Mouse (Mus musculus) heart, adult 18-20 months (tissue): Measurements from ENCODE around the gene Khnyn. TPM values are rescaled to one million over a fixed set of nuclear protein-coding genes. Genes with fewer than 3 reads are reported as not detected.

Experiments
- DNase-seq, 2 experiments: peaks; one replicate each; pipeline ENCODE4 v3.0.0; 2021 to 2022; ENCODE audit warnings: mixed read lengths in 1 of 2
- total RNA-seq, 2 experiments: library from RNA; stranded (reverse); gene quantifications; 2 replicates each; pipeline ENCODE4 v1.2.3; 2021

The Khnyn gene
- total RNA-seq, 2 experiments from 2014 or later = 8.6 to 10.0 TPM

DNA sequence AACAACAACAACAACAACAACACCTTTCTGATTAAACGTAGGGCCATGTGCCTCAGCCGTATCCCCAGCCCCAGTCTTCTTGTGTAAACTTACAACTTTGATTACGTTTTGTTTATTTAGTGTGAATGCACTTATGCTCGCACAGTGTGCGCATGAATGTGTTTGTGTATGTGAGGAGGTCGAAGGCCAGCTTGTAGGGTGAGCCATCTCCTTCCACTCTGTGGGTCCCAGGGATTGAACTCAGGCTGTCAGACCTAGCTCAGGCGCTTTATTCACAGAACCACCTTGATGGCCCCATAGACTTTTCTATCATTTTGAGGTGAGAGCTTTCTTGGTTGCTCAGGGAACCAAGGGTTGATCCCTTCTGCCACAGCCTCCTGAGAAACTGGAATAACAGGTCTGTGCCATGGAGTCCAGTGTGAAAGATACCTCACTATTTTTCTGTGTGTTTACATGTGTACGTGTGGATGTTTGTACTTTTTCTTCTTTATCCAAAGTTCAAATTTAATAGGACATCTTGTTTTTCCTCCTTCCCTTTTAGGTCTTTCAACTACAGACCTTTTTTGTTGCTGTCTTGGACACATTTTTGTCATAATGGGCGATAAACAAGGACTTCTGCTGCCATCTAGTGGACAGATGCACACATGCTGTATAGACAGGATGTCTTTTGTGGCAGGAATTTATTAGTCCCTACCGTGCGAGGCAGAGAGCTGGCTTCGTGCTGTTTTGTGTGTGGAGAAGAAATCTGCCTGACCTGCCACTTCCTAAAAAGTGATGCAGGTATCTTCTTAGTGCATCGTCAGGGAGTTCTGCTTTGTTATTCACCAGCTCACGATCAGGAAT is 33.7 kb downstream of the Khnyn start:
- DNase-seq = peak; percentile 81 to 88

DNA sequence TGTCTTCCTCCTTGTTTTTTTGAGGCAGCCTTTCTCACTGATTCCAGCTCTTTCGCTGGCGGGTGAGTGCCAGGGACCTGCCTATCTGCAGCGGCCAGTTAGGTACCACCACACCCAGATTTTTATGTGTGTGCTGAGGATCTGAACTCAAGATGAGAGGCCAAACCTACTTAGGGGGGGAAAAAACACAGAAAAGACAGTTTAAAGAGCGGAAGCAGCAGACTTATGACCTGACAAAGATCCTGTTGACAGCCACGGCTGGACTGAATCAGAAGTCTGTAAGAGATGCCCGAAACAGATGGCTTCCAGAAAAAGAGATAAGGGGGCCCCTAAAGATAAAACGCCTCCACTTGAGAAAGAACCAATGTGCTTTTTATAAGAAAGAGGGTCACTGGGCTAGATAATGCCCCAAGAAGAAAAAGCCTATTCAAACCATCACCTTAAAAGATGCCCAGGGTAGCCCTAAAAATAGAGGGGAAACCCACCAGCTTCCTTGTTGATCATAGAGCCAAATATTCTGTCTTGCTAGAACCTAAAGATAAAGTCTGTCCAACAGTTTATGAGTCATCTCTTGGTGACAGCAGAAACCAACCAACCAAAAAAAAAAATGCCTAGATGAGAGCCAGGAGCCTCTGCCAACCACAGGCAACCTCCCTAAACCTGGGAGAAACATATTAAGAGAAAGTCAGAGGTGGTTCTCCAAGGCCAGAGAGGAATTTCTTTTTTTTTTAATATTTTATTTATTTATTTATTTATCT is 37.9 kb downstream of the Khnyn start:
- peak in 1 of 2 experiments; percentile 4 for DNase-seq

GRCm38 (mm10) chr14:55926847-55927246 is 42.1 kb downstream of the Khnyn start:
- no peak for DNase-seq

GRCm38 (mm10) chr14:55929263-55929997 is 44.7 kb downstream of the Khnyn start:
- no peak for DNase-seq

GRCm38 (mm10) chr14:55933586-55933985 is 48.8 kb downstream of the Khnyn start:
- DNase-seq = peak; percentile 24 to 58

DNA sequence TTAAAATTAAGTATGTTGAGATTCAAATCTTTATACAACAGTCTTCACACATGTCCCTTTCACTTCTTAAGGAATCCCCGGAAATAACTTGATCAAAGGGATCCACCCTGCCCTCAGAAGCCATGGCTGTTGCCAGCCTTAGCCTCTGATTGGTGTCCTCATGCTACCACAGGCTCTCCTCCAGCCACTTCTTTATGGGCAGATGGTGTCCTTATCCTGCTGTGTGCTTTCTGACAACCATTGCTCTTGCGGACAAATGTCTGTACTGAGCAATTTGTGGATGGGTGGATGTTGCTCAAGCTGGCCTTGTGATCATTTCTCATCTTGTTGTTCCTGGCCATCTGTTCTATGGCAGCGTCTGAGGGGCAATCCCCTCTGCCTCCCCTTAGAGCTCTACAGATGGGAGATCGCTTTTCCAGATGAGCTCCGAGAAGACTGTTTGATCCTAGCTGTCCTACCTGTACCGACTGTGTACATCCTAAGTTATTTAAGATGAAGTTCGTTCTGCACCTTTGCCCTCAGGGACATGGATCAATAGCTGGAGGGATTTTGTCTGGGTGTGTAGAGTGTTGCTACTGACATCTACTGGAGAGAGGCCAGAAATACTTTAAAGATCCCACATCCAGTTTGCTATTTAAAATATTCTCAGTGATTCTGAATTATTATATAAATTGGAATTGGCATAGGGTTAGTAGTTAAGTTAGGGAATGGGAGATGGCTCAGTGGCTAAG is 55.5 kb downstream of the Khnyn start:
- DNase-seq = no peak

GRCm38 (mm10) chr14:55943601-55944000 is 58.9 kb downstream of the Khnyn start:
- DNase-seq = no peak

DNA sequence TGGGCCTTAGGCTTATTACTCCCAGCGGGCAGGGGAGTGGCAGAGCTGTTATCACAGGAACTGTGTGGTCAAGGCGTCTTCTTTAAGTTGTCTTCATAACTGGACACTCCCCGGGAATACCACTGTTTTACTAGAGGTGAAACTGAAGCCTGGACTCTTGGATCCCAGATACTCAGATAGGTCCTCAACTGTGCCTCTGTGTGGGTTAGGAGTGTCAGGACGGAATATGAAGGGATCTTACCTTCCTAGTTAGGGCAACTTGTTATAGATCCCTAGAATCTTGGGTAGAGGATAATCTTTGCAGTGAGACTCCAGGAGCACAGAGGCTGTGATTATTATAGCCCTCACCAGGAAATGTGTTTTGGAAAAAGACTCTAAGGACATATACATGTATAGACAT is 59.8 kb downstream of the Khnyn start, which contains the start of gene Cma1:
Gene Cma1 (minus strand): TSS at position 101 of the 400 bp plus-strand sequence.
- DNase-seq = no peak

- no peak for DNase-seq
Measured at GRCm38 (mm10) chr14:55946269-55946969, 61.7 kb downstream of the Khnyn start.

Other genes starting within 250 kb of the Khnyn start
- gene Ipo4, start 249.0 kb upstream of the Khnyn start, total RNA-seq = 10 to 100 TPM; 51.3 to 64.8 TPM
- gene Gm49378, start 247.1 kb upstream of the Khnyn start, total RNA-seq = 1 to 10 TPM; 1.4 to 2.3 TPM
- gene Tm9sf1, start 241.1 kb upstream of the Khnyn start, total RNA-seq = 10 to 100 TPM; 39.7 to 42.3 TPM
- under 1 TPM; 0.42 to 0.54 TPM for gene Tssk4, start 234.8 kb upstream of the Khnyn start, total RNA-seq
- gene Mdp1, start 224.4 kb upstream of the Khnyn start, total RNA-seq = 10 to 100 TPM; 47.1 to 58.8 TPM
- gene Gmpr2, start 213.0 kb upstream of the Khnyn start, total RNA-seq = 10 to 100 TPM in 1 of 2 experiments, 1 to 10 TPM in 1; 8.7 to 10.8 TPM
- gene Nedd8, start 212.8 kb upstream of the Khnyn start, total RNA-seq = 100 to 1,000 TPM; 250 to 257 TPM
- gene Tinf2, start 203.1 kb upstream of the Khnyn start, total RNA-seq = 10 to 100 TPM; 10.1 to 12.1 TPM
- gene Tgm1, start 171.0 kb upstream of the Khnyn start, total RNA-seq = under 1 TPM; 0.25 to 0.44 TPM
- 10 to 100 TPM; 14.8 to 15.8 TPM for gene Rabggta, start 162.7 kb upstream of the Khnyn start, total RNA-seq
- gene Dhrs1, start 139.3 kb upstream of the Khnyn start, total RNA-seq = 10 to 100 TPM; 39.8 to 42.6 TPM
- 10 to 100 TPM in 1 of 2 experiments, 1 to 10 TPM in 1; 7.7 to 11.9 TPM for gene Nop9, start 139.3 kb upstream of the Khnyn start, total RNA-seq
- gene Cideb, start 126.5 kb upstream of the Khnyn start, total RNA-seq = 1 to 10 TPM; 2.0 TPM
- under 1 TPM; 0.21 to 0.25 TPM for gene Ltb4r2, start 123.5 kb upstream of the Khnyn start, total RNA-seq
- gene Ltb4r1, start 119.0 kb upstream of the Khnyn start, total RNA-seq = under 1 TPM; 0.25 to 0.41 TPM
- gene Adcy4, start 100.9 kb upstream of the Khnyn start, total RNA-seq = 10 to 100 TPM; 15.7 to 17.3 TPM
- 1 to 10 TPM; 1.6 to 2.9 TPM for gene Ripk3, start 96.1 kb upstream of the Khnyn start, total RNA-seq
- 1 to 10 TPM; 2.5 to 4.0 TPM for gene Nfatc4, start 61.8 kb upstream of the Khnyn start, total RNA-seq
- 1 to 10 TPM; 7.2 to 7.4 TPM for gene Nynrin, start 30.9 kb upstream of the Khnyn start, total RNA-seq
- gene Cbln3, start 555 bp upstream of the Khnyn start, total RNA-seq = not detected
- gene Sdr39u1, start 15.3 kb downstream of the Khnyn start, total RNA-seq = 100 to 1,000 TPM; 119 to 138 TPM
- gene Cma1, start 59.7 kb downstream of the Khnyn start, total RNA-seq = 1 to 10 TPM; 1.6 to 2.5 TPM
- gene Cma2, start 66.0 kb downstream of the Khnyn start, total RNA-seq = not detected
- not detected for gene Mcpt1, start 133.0 kb downstream of the Khnyn start, total RNA-seq
- gene Mcpt9, start 145.5 kb downstream of the Khnyn start, total RNA-seq = not detected
- gene Mcpt2, start 157.1 kb downstream of the Khnyn start, total RNA-seq = not detected
- 1 to 10 TPM; 1.3 to 1.6 TPM for gene Mcpt4, start 177.4 kb downstream of the Khnyn start, total RNA-seq
- gene Mcpt8, start 200.3 kb downstream of the Khnyn start, total RNA-seq = not detected
- not detected for gene Ctsg, start 217.6 kb downstream of the Khnyn start, total RNA-seq
- not detected for gene Gzme, start 235.7 kb downstream of the Khnyn start, total RNA-seq
- gene Gzmd, start 247.7 kb downstream of the Khnyn start, total RNA-seq = not detected